Mouse (Mus musculus): ENCODE results near the gene Gfod1.

DNA sequence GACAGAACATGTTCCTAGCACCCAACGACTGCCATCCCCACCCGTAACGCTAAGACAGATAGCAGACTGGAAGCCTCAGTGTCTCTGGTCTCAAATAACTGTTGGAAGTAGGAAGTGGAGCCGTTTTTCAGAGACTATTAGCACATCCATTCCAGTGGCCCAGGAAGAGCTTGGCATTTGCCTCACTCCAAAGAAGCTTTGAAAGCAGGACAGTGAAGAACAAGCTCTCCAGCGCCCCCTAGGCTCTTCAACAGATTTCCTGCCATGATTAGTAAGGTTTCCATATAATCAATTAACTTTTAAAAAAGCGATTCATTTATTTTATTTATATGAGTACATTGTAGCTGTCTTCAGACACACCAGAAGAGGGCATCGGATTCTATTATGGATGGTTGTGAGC is 28.6 kb upstream of the Gfod1 start:
- TF ChIP-seq CTCF (IDR thresholded peaks at IDR 0.05; ENCODE audit: borderline replicate concordance, insufficient read depth, low read depth, low read length) (0 out of 2 replicates have a peak, but pooled peaks have one; percentile 5), POLR2A (IDR thresholded peaks at IDR 0.05; ENCODE audit: borderline replicate concordance, insufficient read depth, low read length) (no peak)

Measured in cerebellum, adult 2 months (tissue).